Mouse (Mus musculus) MEL (cell line): ENCODE data around the gene Tmem171.

Experiments used
- CHD2 ChIP-seq: IDR thresholded peaks from 2 replicates; pipeline ENCODE4 v1.6.1; 2011; ENCODE audit warnings: low read length, improper control_type of control experiment
- CTCF ChIP-seq, 3 experiments: IDR thresholded peaks in 2 of 3; conservative IDR thresholded peaks in 1 of 3; 2 replicates each; pipeline ENCODE4 v1.5.1; 2011 to 2012; ENCODE audit warnings: low read length in 3 of 3, low read depth in 2 of 3, mild to moderate bottlenecking in 2 of 3, improper control_type of control experiment in 1 of 3, inconsistent platforms in 1 of 3, mixed read lengths in 1 of 3, moderate library complexity in 1 of 3; ENCODE audit not compliant: control insufficient read depth in 1 of 3, insufficient read depth in 1 of 3, poor library complexity in 1 of 3, severe bottlenecking in 1 of 3
- E2F4 ChIP-seq: IDR thresholded peaks from 2 replicates; pipeline ENCODE4 v1.6.1; 2011; ENCODE audit warnings: low read depth, low read length, improper control_type of control experiment, borderline replicate concordance
- EP300 ChIP-seq, 2 experiments: IDR thresholded peaks; 2 replicates each; pipeline ENCODE4 v1.6.1; 2011; ENCODE audit warnings: improper control_type of control experiment in 2 of 2, low read length in 2 of 2, low read depth in 1 of 2, mild to moderate bottlenecking in 1 of 2
- MAFK ChIP-seq: IDR thresholded peaks from 2 replicates; pipeline ENCODE4 v1.6.1; 2011; ENCODE audit warnings: low read depth, mild to moderate bottlenecking, low read length, improper control_type of control experiment, borderline replicate concordance
- NELFE ChIP-seq: IDR thresholded peaks from 2 replicates; pipeline ENCODE4 v1.6.1; 2011; ENCODE audit warnings: low read depth, low read length, improper control_type of control experiment
- POLR2A ChIP-seq, 2 experiments: IDR thresholded peaks; 2 replicates each; pipeline ENCODE4 v1.6.1; 2011 to 2012; ENCODE audit warnings: low read length in 2 of 2, mild to moderate bottlenecking in 2 of 2, control low read depth in 1 of 2, improper control_type of control experiment in 1 of 2, low read depth in 1 of 2, moderate library complexity in 1 of 2; ENCODE audit not compliant: control insufficient read depth in 1 of 2, insufficient read depth in 1 of 2, poor library complexity in 1 of 2
- POLR2AphosphoS2 ChIP-seq: IDR thresholded peaks from 2 replicates; pipeline ENCODE4 v1.6.1; 2011; ENCODE audit warnings: low read length, improper control_type of control experiment
- RCOR1 ChIP-seq: IDR thresholded peaks from 2 replicates; pipeline ENCODE4 v1.6.1; 2012; ENCODE audit warnings: low read depth, mild to moderate bottlenecking, inconsistent platforms, low read length, improper control_type of control experiment
- TCF12 ChIP-seq: IDR thresholded peaks from 2 replicates; pipeline ENCODE4 v1.6.1; 2014; ENCODE audit warnings: low read depth, mild to moderate bottlenecking, inconsistent platforms, low read length, improper control_type of control experiment, moderate library complexity
- UBTF ChIP-seq: IDR thresholded peaks from 2 replicates; pipeline ENCODE4 v1.6.1; 2012; ENCODE audit warnings: low read depth, mild to moderate bottlenecking, inconsistent platforms, low read length, improper control_type of control experiment, moderate library complexity, borderline replicate concordance; ENCODE audit not compliant: insufficient read depth
- ZNF384 ChIP-seq: IDR thresholded peaks from 2 replicates; pipeline ENCODE4 v1.6.1; 2012; ENCODE audit warnings: low read depth, mild to moderate bottlenecking, inconsistent platforms, low read length, improper control_type of control experiment

GRCm38 (mm10) chr13:98710236-98710635 lies 15.6 kb upstream of the Tmem171 start:
- no peak for TF ChIP-seq CHD2
- no peak for TF ChIP-seq UBTF
- TF ChIP-seq EP300 (IDR thresholded peaks at IDR 0.05; ENCODE audit: low read depth in 1 of 2, low read length in 2 of 2), result no peak
- TF ChIP-seq CTCF (IDR thresholded peaks at IDR 0.05 in 2 of 3, conservative IDR thresholded peaks at IDR 0.05 in 1 of 3; ENCODE audit: control insufficient read depth in 1 of 3, insufficient read depth in 1 of 3, low read depth in 2 of 3, low read length in 3 of 3, poor library complexity in 1 of 3, severe bottlenecking in 1 of 3), result no peak
- TF ChIP-seq ZNF384, result no peak
- no peak for TF ChIP-seq RCOR1
- no peak for TF ChIP-seq E2F4
- TF ChIP-seq MAFK, result no peak
- no peak for TF ChIP-seq TCF12
- no peak for TF ChIP-seq POLR2A (IDR thresholded peaks at IDR 0.05; ENCODE audit: control insufficient read depth in 1 of 2, insufficient read depth in 1 of 2, low read depth in 1 of 2, low read length in 2 of 2, poor library complexity in 1 of 2)
- no peak for TF ChIP-seq POLR2AphosphoS2
- no peak for TF ChIP-seq NELFE
